Mouse (Mus musculus) liver, adult 10 weeks (tissue): ENCODE measurements around the gene Slc2a13. TPM values are rescaled to one million over a fixed set of nuclear protein-coding genes. Genes with fewer than 3 reads are reported as not detected.

Experiments used
- polyA plus RNA-seq: library from polyadenylated mRNA; stranded (reverse); fragments of 350-450 nt; fragmentation: Illumina TruSeq; extraction: RNeasy Lipid Tissue Mini Kit (QIAGEN cat#74804); gene quantifications from one replicate; pipeline ENCODE4 v1.2.3, GENCODE M21; 2014; ENCODE audit warnings: low read depth, low replicate concordance

Slc2a13 gene
- 0.48 TPM for polyA plus RNA-seq

DNA sequence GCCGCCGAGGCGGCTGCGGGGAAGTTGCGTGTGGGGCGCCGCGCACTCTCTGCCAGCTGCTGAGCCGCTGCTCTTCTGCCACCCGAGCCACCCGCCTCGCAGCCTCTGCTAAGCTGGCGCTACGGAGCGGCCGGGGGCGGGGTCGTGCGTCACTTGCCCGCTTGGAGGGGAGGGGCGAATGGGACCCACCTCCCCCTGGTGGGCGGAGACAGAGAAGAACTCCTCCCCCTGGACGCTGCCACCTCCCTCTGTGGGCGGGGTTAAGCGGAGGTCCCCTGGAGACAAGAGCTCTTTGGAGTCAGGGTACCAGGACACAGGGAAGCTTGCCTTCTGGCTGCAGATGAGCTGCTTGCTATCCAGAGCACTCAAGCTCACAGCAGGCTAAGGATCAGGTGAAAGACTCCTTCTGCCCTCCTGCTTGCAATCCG is at the start of gene Slc2a13:
Gene Slc2a13, minus strand, starts transcription at position 151 of the 428 bp plus-strand sequence.

Other genes with a start within 250 kb of the Slc2a13 start
- gene Lrrk2, start 99.9 kb upstream of the Slc2a13 start, polyA plus RNA-seq: 4.4 TPM